Mouse (Mus musculus) heart, adult 2 months (tissue): ENCODE measurements around the gene Plscr2. TPM values are rescaled to one million over a fixed set of nuclear protein-coding genes. Genes with fewer than 3 reads are reported as not detected.

Experiments used
- DNase-seq, 2 experiments: peaks; one replicate each; pipeline ENCODE4 v3.0.0; 2021
- H3K27ac ChIP-seq: fragments of 200-600 bp; 2 replicates; pipeline ENCODE4 v1.8.1; 2022
- H3K27me3 ChIP-seq: fragments of 200-500 bp; 2 replicates; pipeline ENCODE4 v1.6.1; 2012; ENCODE audit warnings: mild to moderate bottlenecking, low read length, inconsistent platforms, mixed read lengths; ENCODE audit not compliant: control insufficient read depth, insufficient read depth
- H3K36me3 ChIP-seq: fragments of 200-500 bp; 2 replicates; pipeline ENCODE4 v1.6.1; 2012; ENCODE audit warnings: low read length, inconsistent platforms; ENCODE audit not compliant: control insufficient read depth, insufficient read depth
- H3K4me1 ChIP-seq: fragments of 200-500 bp; 2 replicates; pipeline ENCODE4 v1.6.1; 2011; ENCODE audit warnings: low read length; ENCODE audit not compliant: control insufficient read depth, insufficient read depth
- H3K4me3 ChIP-seq: fragments of 200-600 bp; 2 replicates; pipeline ENCODE4 v1.8.1; 2022
- H3K79me2 ChIP-seq: fragments of 200-500 bp; replicated peaks from 2 replicates; pipeline ENCODE4 v1.6.1; 2012; ENCODE audit warnings: mild to moderate bottlenecking, inconsistent platforms, low read length, moderate library complexity, mixed read lengths; ENCODE audit not compliant: control insufficient read depth, insufficient read depth
- H3K9ac ChIP-seq: fragments of 200-500 bp; 2 replicates; pipeline ENCODE4 v1.6.1; 2012; ENCODE audit warnings: low read depth, mild to moderate bottlenecking, control low read depth, inconsistent platforms, low read length, mixed read lengths
- CTCF ChIP-seq: fragments of 200-600 bp; IDR thresholded peaks from 2 replicates; pipeline ENCODE4 v1.8.1; 2022; ENCODE audit warnings: antibody characterized with exemption, mild to moderate bottlenecking, moderate library complexity
- EP300 ChIP-seq: fragments of 200-500 bp; IDR thresholded peaks from 2 replicates; pipeline ENCODE4 v1.6.1; 2011; ENCODE audit warnings: low read depth, low read length, control low read depth; ENCODE audit not compliant: insufficient read depth
- POLR2A ChIP-seq: fragments of 200-500 bp; IDR thresholded peaks from 2 replicates; pipeline ENCODE4 v1.6.1; 2011; ENCODE audit warnings: mild to moderate bottlenecking, low read depth, low read length, control low read depth; ENCODE audit not compliant: insufficient read depth
- WGBS: fragments of 180-500 bp; shearing (Covaris S2); methylation state at CpG from one replicate; pipeline ENCODE4 v1.1.7; 2018; 5-methylcytosine and 5-hydroxymethylcytosine counted together
- intact Hi-C: fragments of 180-260 bp; cut with DNase I; formaldehyde crosslinking; loops from one replicate; pipeline ENCODE4 v1.15.1; 2025
- polyA plus RNA-seq: library from polyadenylated mRNA; depleted of rRNA; stranded (reverse); fragments of >200 nt; gene quantifications from 2 replicates; pipeline ENCODE4 v1.2.3, GENCODE M21; 2012
- total RNA-seq, 2 experiments: library from RNA; stranded (reverse); gene quantifications; 2 replicates each; pipeline ENCODE4 v1.2.3; 2021

Gene Plscr2
- total and polyA plus RNA-seq, 3 experiments = 12.1 to 27.1 (median 25.1) TPM

DNA sequence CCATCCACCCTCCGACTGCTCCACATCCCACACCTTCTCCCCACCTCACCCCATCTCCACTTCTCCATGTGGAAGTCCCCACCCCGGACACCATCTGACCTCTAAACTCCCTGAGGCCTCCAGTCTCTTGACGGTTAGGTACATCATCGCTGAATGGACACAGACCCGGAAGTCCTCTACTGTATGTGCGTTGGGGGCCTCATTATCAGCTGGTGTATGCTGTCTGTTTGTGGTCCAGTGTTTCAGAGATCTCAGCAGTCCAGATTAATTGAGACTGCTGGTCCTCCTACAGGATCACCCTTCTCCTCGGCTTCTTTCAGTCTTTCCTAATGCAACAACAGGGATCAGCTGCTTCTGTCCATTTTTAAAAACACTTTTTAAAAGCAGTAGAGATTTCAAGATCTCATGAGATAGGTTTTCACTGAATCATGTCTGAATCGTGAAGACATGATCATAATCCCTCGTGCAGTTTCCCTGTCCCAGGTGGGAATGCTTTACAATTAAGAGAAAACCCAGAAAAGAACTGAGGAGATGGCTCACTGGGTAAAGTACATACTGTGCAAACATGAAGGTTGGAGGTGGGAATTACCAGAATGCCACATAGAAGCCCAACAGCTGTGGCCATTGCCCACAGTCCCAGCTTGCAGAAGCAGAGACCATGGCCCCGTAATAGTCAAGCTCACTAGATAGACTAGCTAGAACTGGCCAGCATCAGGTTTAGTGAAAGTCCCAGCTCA lies 21.6 kb upstream of the Plscr2 start:
- no peak overlapping the region for H3K4me3 ChIP-seq
- H3K9ac ChIP-seq = no peak overlapping the region
- DNase-seq = no peak
- no peaks in the 10 kb centered on the region; the same call in 1 of the 2 replicates for H3K79me2 ChIP-seq
- intact Hi-C loops = loop anchor here (5.0 kb wide), 1 partner anchor 204 kb away; the partner anchor contains the start of gene Plscr4
- 87% methylated on average over 10 of the region's 10 CpGs for WGBS
- H3K4me1 ChIP-seq = peaks cover 3% of the 10 kb centered on the region
- H3K36me3 ChIP-seq = peaks cover 17% of the 10 kb centered on the region
- no peak overlapping the region for H3K27ac ChIP-seq
- TF ChIP-seq CTCF (no peak), POLR2A (no peak), EP300 (no peak)
- no peaks in the 10 kb centered on the region for H3K27me3 ChIP-seq

DNA sequence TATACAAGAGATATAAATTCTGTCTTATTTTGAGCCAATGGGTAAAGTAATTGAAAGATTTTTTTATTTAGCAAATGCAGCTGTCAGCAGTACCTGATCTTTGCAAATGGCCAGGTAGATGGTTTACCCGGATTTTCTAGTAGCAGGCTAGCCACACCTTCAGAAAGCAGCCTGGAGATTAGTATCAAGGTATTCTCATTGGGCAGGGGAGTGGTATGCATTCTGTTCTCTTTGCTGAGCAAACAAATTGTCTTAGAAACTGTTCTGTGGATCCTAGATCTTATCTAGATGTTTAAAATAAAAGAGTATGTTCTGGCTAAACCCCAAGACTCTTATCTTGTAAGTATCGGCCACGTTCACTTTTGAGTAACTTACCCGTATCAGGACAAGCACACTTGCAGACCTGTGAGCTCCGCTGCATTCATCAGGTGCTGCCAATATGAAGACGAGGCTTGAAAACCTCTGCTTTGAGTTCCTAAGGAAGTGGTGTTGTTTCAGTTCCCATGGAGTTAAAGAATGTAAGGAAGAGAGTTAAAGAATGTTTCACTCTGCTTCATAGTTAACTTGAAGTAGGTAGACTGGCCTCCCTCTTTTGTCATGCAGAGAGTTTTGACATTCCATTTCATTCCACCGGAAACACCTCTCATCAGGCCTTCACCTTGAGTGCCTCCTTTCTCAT lies 14.8 kb upstream of the Plscr2 start:
- Histone ChIP-seq H3K36me3 (peaks cover 9% of the 10 kb centered on the region), H3K9ac (no peak overlapping the region), H3K27me3 (no peaks in the 10 kb centered on the region), H3K27ac (no peak overlapping the region), H3K79me2 (0 out of 2 replicates have a peak, but pooled peaks cover 2% of the 10 kb centered on the region), H3K4me3 (no peak overlapping the region), H3K4me1 (peaks cover 3% of the 10 kb centered on the region)
- intact Hi-C loops = no loop called here
- WGBS = 71% methylated on average over 7 of the region's 7 CpGs
- DNase-seq = no peak
- TF ChIP-seq CTCF (no peak), POLR2A (no peak)

DNA sequence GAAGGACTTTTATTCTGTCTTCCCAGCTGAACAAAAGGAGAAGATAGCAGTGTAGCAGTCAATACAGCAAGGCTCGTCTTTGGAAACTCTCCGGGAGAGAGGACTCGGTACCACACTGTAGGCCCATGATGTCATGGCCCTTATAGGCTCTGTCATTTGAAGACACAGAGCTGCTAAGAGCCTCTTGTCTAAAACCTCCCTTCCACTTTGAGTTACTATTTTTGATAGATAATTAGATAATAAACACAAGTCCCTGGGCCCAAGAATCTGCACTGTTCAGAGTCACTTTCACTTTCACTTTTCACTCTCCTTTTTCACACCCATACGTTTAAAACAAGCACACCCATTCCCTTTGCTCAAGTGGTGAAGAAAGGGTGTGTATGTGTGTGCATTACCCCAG lies 9.7 kb upstream of the Plscr2 start:
- H3K36me3 ChIP-seq = peaks cover 16% of the 10 kb centered on the region
- H3K27ac ChIP-seq = peak overlapping the region; percentile 19
- peak overlapping the region; percentile 60 for H3K9ac ChIP-seq
- TF ChIP-seq CTCF = no peak
- no peak for TF ChIP-seq EP300
- no peak for TF ChIP-seq POLR2A
- no peak for DNase-seq
- intact Hi-C loops = no loop called here
- peaks cover 7% of the 10 kb centered on the region for H3K4me1 ChIP-seq
- 41% methylated on average over 4 of the region's 4 CpGs for WGBS
- H3K27me3 ChIP-seq = no peaks in the 10 kb centered on the region
- H3K79me2 ChIP-seq = no peaks in the 10 kb centered on the region
- peak overlapping the region; percentile 19 for H3K4me3 ChIP-seq

DNA sequence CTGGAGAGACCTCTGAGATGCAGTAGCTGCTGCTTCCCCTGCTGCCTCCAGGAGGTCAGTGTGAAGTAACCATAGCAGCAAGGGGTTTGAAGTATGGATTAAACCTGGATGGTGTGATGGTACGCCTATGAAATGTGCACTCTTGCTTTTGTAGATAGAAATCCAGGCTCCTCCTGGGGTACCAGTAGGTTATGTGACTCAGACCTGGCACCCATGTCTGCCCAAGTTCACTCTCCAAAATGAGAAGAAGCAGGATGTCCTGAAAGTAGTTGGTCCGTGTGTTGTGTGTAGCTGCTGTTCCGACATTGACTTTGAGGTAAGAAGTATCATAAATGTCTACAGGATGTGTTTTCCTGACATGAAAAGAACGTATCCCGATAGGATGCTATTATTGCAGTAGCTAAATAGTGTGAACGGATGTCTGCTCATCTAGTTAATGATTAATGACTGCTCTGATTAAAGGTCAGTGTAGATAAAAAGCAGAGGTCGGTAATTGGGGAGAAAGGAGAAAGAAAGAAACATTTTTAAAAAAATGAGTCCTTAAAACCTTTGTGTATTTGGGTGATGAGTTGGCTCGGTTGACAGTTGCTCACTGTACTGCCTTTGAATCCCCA lies 8.7 kb upstream of the Plscr2 start:
- H3K4me3 ChIP-seq = no peak overlapping the region
- intact Hi-C loops = no loop called here
- H3K27me3 ChIP-seq = no peaks in the 10 kb centered on the region
- no peaks in the 10 kb centered on the region for H3K79me2 ChIP-seq
- H3K4me1 ChIP-seq = peaks cover 8% of the 10 kb centered on the region
- peaks cover 20% of the 10 kb centered on the region for H3K36me3 ChIP-seq
- TF ChIP-seq CTCF (no peak), POLR2A (no peak), EP300 (no peak)
- no peak overlapping the region for H3K9ac ChIP-seq
- WGBS = 79% methylated on average over 8 of the region's 8 CpGs
- no peak overlapping the region for H3K27ac ChIP-seq
- DNase-seq = no peak

DNA sequence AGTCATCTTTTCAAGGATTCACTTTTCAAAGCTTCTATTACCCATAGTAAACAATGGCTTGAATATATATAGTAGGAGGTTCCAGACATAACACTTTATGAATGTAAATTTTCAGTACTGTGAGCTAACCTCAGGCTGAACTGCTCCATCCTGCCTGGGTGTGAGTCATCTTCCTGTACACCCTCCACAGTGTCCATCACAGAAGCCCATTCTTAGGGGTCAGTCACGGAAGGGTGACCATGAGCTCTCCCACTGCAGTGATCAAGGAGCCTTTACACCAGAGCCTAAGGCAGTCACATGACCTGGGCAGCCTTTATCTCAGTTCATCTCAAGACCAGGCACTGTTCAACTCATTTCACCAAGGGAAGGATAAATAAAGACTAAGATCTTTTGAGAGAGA lies 7.7 kb upstream of the Plscr2 start:
- 50% methylated on average over 1 of the region's 1 CpGs for WGBS
- intact Hi-C loops = no loop called here
- Histone ChIP-seq H3K4me1 (peaks cover 8% of the 10 kb centered on the region), H3K27me3 (no peaks in the 10 kb centered on the region), H3K9ac (no peak overlapping the region), H3K27ac (no peak overlapping the region), H3K36me3 (peaks cover 23% of the 10 kb centered on the region), H3K79me2 (no peaks in the 10 kb centered on the region), H3K4me3 (no peak overlapping the region)
- no peak for DNase-seq
- TF ChIP-seq CTCF = no peak
- TF ChIP-seq EP300 = no peak
- TF ChIP-seq POLR2A = no peak
